Mouse (Mus musculus): ENCODE measurements at regions not wholly inside any gene's neighbourhood (a gene's known extent, or its start where the extent isn't known, plus 50 kb on each side); places are given as distances from the start of the nearest gene placed in this dataset.

DNA sequence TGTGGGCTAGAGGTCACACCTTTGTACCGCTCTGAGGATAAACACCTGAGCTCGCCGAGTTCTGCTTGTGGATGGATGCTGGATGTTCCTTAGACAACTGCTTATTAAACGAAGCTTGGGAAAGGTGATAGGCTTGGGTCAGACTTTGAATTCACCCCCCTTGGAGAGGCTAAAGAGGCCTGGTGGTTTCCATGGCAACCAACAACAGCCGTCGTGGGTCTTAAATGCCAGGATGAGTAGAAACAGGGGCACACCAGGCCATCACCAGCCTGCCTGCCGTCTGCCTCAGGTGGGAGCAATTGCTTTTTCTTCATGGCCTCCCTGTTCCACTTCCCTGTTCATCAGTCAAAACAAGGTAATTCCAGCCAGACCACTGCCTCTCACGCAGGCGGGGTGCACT is 504.1 kb downstream of the Tbc1d22a start:
- Histone ChIP-seq H3K27ac (ENCODE audit: insufficient read depth, low read length) (no peak overlapping the region), H3K4me1 (ENCODE audit: control insufficient read depth, insufficient read depth, low read length) (no peaks in the 10 kb centered on the region), H3K4me3 (ENCODE audit: insufficient read depth, low read length) (no peak overlapping the region)
- TF ChIP-seq POLR2A (IDR thresholded peaks at IDR 0.05; ENCODE audit: low read depth, low read length): no peak
- TF ChIP-seq CTCF (IDR thresholded peaks at IDR 0.05; ENCODE audit: borderline replicate concordance, insufficient read depth, low read length): no peak

DNA sequence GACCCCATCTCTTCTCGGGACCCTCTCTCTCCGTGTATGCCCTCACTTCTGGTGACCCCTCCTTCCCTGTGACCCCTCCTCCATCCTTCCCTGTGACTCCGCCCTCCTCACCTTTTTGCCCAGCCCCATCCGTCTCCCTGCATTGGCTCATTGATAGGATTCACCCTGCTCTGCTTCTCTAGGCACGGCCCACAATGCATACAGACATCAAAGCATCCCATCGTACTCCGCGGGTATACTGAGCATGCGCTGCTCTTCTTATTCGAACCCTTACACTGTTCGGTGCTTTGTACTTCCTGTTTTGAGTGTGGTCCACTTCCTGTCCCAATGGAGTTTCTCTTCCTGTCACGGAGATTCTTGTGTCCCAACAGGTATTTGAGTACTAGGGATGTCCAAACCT is 504.8 kb downstream of the Tbc1d22a start:
- no peak overlapping the region for H3K27ac ChIP-seq (ENCODE audit: insufficient read depth, low read length)
- no peaks in the 10 kb centered on the region for H3K4me1 ChIP-seq (ENCODE audit: control insufficient read depth, insufficient read depth, low read length)
- no peak overlapping the region for H3K4me3 ChIP-seq (ENCODE audit: insufficient read depth, low read length)
- TF ChIP-seq POLR2A (IDR thresholded peaks at IDR 0.05; ENCODE audit: low read depth, low read length) (no peak), CTCF (IDR thresholded peaks at IDR 0.05; ENCODE audit: borderline replicate concordance, insufficient read depth, low read length) (no peak)

GRCm38 (mm10) chr15:86721131-86721530 is 506.9 kb downstream of the Tbc1d22a start:
- TF ChIP-seq POLR2A (IDR thresholded peaks at IDR 0.05; ENCODE audit: low read depth, low read length): no peak
- no peak for TF ChIP-seq CTCF (IDR thresholded peaks at IDR 0.05; ENCODE audit: borderline replicate concordance, insufficient read depth, low read length)
- Histone ChIP-seq H3K4me3 (ENCODE audit: insufficient read depth, low read length) (no peak overlapping the region), H3K27ac (ENCODE audit: insufficient read depth, low read length) (no peak overlapping the region), H3K4me1 (ENCODE audit: control insufficient read depth, insufficient read depth, low read length) (no peaks in the 10 kb centered on the region)

GRCm38 (mm10) chr15:86737945-86738344 is 523.7 kb downstream of the Tbc1d22a start:
- Histone ChIP-seq H3K4me1 (ENCODE audit: control insufficient read depth, insufficient read depth, low read length) (no peaks in the 10 kb centered on the region), H3K27ac (ENCODE audit: insufficient read depth, low read length) (no peak overlapping the region), H3K4me3 (ENCODE audit: insufficient read depth, low read length) (no peak overlapping the region)
- TF ChIP-seq CTCF (IDR thresholded peaks at IDR 0.05; ENCODE audit: borderline replicate concordance, insufficient read depth, low read length): no peak
- TF ChIP-seq POLR2A (IDR thresholded peaks at IDR 0.05; ENCODE audit: low read depth, low read length): no peak

GRCm38 (mm10) chr15:86738356-86738755 is 524.1 kb downstream of the Tbc1d22a start:
- no peak overlapping the region for H3K27ac ChIP-seq (ENCODE audit: insufficient read depth, low read length)
- H3K4me3 ChIP-seq (ENCODE audit: insufficient read depth, low read length): no peak overlapping the region
- TF ChIP-seq POLR2A (IDR thresholded peaks at IDR 0.05; ENCODE audit: low read depth, low read length) (no peak), CTCF (IDR thresholded peaks at IDR 0.05; ENCODE audit: borderline replicate concordance, insufficient read depth, low read length) (no peak)
- no peaks in the 10 kb centered on the region for H3K4me1 ChIP-seq (ENCODE audit: control insufficient read depth, insufficient read depth, low read length)

DNA sequence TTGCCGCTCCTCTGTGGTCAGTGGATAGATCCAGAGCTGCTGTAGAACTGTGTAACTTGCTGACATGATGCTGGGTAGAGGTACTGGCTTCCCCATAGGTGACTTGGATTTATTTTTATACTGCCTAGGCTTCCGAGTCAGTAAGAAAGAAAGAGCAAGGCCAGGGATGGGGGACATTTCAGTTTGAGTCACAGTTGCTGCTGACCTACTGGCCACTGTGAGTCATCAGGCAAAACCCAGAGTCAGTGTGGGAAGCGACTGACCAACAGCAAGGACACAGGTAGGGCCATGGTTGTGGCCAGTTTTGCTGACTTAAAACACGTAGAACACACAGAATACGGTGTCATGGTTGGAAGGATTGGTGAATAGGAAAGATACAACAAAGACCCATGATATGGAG is 524.5 kb downstream of the Tbc1d22a start:
- TF ChIP-seq POLR2A (IDR thresholded peaks at IDR 0.05; ENCODE audit: low read depth, low read length): no peak
- TF ChIP-seq CTCF (IDR thresholded peaks at IDR 0.05; ENCODE audit: borderline replicate concordance, insufficient read depth, low read length): no peak
- Histone ChIP-seq H3K4me1 (ENCODE audit: control insufficient read depth, insufficient read depth, low read length) (no peaks in the 10 kb centered on the region), H3K4me3 (ENCODE audit: insufficient read depth, low read length) (no peak overlapping the region), H3K27ac (ENCODE audit: insufficient read depth, low read length) (no peak overlapping the region)

DNA sequence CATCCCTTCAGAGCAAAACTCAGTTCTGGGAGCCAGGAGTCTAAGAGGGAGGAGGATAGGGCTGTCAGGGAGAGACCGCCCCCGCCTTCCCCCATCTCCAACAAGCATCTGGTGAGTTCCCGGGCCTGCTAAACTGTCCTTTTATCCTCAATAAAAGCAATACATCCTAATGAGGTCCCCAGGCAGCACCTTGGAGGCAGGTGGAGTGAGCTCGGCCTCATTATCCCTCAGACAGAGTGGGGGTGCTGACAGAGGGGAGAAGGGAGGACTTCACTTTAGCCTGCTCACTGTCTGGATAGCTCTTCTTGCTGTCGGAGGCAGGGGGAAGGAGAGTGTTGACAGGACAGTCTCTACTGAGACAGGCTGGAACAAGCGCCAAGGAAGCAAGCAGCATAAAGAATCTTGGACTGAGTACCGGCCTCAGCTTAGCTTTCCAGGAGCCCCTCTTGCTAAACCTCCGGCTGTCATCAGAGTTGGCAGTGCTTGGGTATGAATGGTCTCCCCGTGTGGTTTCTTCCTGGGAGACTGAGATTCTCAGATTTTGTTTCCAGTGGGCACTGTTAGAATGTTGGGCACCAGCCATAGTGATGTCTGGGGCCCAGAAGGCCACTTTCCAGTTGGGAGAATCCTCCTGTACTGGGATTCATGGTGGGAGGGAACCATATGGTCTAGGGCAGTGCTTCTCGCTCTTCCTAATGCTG is 537.3 kb downstream of the Tbc1d22a start:
- H3K27ac ChIP-seq (ENCODE audit: insufficient read depth, low read length): no peak overlapping the region
- no peak overlapping the region for H3K4me3 ChIP-seq (ENCODE audit: insufficient read depth, low read length)
- no peaks in the 10 kb centered on the region for H3K4me1 ChIP-seq (ENCODE audit: control insufficient read depth, insufficient read depth, low read length)
- TF ChIP-seq POLR2A (IDR thresholded peaks at IDR 0.05; ENCODE audit: low read depth, low read length) (no peak), CTCF (IDR thresholded peaks at IDR 0.05; ENCODE audit: borderline replicate concordance, insufficient read depth, low read length) (no peak)

DNA sequence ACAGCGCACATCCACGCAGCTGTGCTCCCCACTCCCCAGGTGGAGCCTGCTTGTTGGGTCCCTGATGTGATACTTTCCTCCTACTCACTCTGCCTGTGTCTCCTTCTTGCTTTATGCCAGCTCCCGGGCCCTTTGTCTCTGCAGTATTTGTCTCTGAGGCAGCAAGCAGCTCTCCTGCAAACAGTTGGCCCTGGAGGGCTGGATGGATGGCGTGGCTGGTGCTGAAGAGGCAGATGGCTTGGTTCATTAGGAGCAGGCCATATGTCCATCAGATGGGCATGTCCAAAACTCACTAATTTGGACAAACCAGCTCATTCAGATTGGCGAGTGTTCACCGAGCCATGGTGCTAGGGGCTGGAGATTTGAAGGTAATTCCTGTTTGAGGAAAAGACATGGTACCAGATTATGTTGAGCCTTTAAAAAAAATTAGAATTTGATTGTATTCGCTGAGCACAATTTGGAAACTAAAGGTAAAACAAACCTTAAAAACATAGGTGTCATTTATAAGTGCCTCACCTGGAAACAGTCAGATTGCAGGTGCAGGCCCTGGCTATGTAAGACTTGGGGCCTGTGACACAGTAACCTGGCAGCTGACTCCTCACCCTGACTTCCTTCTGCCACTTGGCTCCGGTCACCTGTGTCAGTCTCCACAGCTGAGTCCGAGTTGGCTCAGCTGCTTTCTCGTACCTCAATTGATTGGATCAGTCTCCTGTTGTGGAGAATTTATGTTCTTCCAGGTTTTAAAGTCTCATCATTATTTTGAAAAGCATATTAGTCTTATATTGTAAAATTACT is 549.5 kb downstream of the Tbc1d22a start:
- Histone ChIP-seq H3K27ac (ENCODE audit: insufficient read depth, low read length) (no peak overlapping the region), H3K4me3 (ENCODE audit: insufficient read depth, low read length) (no peak overlapping the region), H3K4me1 (ENCODE audit: control insufficient read depth, insufficient read depth, low read length) (no peaks in the 10 kb centered on the region)
- TF ChIP-seq POLR2A (IDR thresholded peaks at IDR 0.05; ENCODE audit: low read depth, low read length): no peak
- no peak for TF ChIP-seq CTCF (IDR thresholded peaks at IDR 0.05; ENCODE audit: borderline replicate concordance, insufficient read depth, low read length)

GRCm38 (mm10) chr15:86767623-86768022 is 553.4 kb downstream of the Tbc1d22a start:
- Histone ChIP-seq H3K4me1 (ENCODE audit: control insufficient read depth, insufficient read depth, low read length) (no peaks in the 10 kb centered on the region), H3K4me3 (ENCODE audit: insufficient read depth, low read length) (no peak overlapping the region), H3K27ac (ENCODE audit: insufficient read depth, low read length) (no peak overlapping the region)
- TF ChIP-seq POLR2A (IDR thresholded peaks at IDR 0.05; ENCODE audit: low read depth, low read length) (no peak), CTCF (IDR thresholded peaks at IDR 0.05; ENCODE audit: borderline replicate concordance, insufficient read depth, low read length) (no peak)

DNA sequence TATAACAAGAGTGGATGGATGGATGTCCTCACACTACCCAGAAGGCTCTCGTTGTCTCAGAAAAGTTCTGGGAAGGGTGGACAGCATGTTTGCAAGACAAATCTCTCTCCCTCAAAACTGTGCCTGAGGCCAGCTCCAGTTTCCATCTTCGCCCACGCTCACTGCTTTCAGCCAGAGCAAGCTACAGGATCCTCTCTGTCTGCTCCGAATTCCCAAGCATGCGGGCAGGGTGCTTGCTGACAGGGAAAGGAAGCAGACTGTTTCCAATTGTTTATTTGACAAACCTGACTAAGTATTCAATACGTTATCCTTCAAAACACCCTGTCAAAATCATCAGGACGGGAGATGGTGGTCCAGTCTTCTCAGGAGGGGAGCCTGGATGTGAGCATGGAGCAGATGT is 558.8 kb downstream of the Tbc1d22a start:
- TF ChIP-seq CTCF (IDR thresholded peaks at IDR 0.05; ENCODE audit: borderline replicate concordance, insufficient read depth, low read length) (no peak), POLR2A (IDR thresholded peaks at IDR 0.05; ENCODE audit: low read depth, low read length) (no peak)
- no peak overlapping the region for H3K27ac ChIP-seq (ENCODE audit: insufficient read depth, low read length)
- no peak overlapping the region for H3K4me3 ChIP-seq (ENCODE audit: insufficient read depth, low read length)
- H3K4me1 ChIP-seq (ENCODE audit: control insufficient read depth, insufficient read depth, low read length): no peaks in the 10 kb centered on the region
